Mouse (Mus musculus) ES-E14 (cell line): ENCODE data around the gene Prex1.

ENCODE experiments used
- CHD2 ChIP-seq: IDR thresholded peaks from 2 replicates; pipeline ENCODE4 v1.6.1; 2014; ENCODE audit warnings: mild to moderate bottlenecking, low read depth, low read length, inconsistent platforms
- HCFC1 ChIP-seq: IDR thresholded peaks from 2 replicates; pipeline ENCODE4 v1.6.1; 2012; ENCODE audit warnings: low read length, inconsistent platforms, borderline replicate concordance; ENCODE audit not compliant: insufficient read depth
- ZC3H11A ChIP-seq: IDR thresholded peaks from 2 replicates; pipeline ENCODE4 v1.6.1; 2012; ENCODE audit warnings: low read depth, mild to moderate bottlenecking, inconsistent platforms, low read length, borderline replicate concordance
- ZNF384 ChIP-seq: IDR thresholded peaks from 2 replicates; pipeline ENCODE4 v1.6.1; 2012; ENCODE audit warnings: low read depth, low read length, inconsistent platforms

DNA sequence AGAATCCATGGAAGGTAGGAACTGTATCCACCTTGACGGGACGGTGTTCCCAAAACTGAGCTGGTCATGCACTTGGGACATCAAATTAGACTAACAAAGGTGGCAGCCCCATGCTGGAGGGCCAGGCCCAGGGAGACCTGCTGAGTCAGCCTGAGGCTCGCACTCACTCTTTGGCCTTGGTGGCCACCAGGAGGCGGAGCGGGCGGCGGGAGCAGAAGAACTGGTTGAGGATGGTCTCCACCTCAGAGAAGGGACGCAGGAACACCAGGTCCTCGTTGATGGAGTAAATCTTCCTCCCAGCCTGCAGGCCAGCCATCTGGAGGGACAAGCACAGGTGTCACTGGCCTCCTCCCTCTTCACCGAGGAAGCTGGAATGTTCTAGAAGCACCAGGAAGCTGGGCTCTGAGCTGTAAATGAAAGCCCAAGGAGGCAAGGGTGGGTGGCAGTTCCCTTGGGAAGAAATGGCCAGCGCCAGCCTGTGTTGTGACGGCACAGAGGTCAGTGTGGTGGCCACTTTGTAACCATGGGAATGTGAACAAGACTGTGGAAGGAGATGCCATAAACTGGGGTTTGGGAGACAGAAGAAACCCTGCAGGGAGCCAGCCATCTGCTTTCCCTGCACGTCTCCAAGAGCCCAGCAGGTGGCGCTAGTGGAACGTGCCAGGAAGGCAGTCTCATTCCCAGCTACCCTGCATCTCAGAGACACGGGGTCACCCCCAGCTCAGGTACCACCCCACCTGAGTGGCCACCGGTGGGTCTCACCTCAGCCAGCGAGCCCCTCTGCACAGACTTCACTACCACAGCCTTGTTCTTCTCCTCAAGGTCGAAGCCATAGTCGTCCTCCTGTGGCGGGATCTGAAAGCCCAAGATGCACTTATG lies 121.4 kb downstream of the Prex1 start:
- TF ChIP-seq ZNF384 (no peak), ZC3H11A (peak; percentile 84; the same call in 1 of the 2 replicates), HCFC1 (no peak), CHD2 (no peak)
